Mouse (Mus musculus) liver, postnatal 0 days (tissue): Measurements from ENCODE around the gene Slc6a6.

Experiments
- CTCF ChIP-seq: sonication (generic); IDR thresholded peaks from 2 replicates; pipeline ENCODE4 v1.5.1; 2016; ENCODE audit warnings: antibody characterized with exemption, low read depth
- EP300 ChIP-seq: IDR thresholded peaks from 2 replicates; pipeline ENCODE4 v1.6.1; 2016; ENCODE audit warnings: antibody characterized with exemption, low read depth, mild to moderate bottlenecking

- TF ChIP-seq CTCF = no peak
- TF ChIP-seq EP300 = no peak
Observed at GRCm38 (mm10) chr6:91652296-91652695, 31.6 kb upstream of the Slc6a6 start.
